Mouse (Mus musculus) spleen, adult 10 weeks (tissue): ENCODE measurements around the gene Kcnc4. TPM values are rescaled to one million over a fixed set of nuclear protein-coding genes. Genes with fewer than 3 reads are reported as not detected.

Experiments used
- polyA plus RNA-seq: library from polyadenylated mRNA; stranded (reverse); fragments of 350-450 nt; fragmentation: Illumina TruSeq; extraction: RNeasy Lipid Tissue Mini Kit (QIAGEN cat#74804); gene quantifications from one replicate; pipeline ENCODE4 v1.2.3, GENCODE M21; 2015; ENCODE audit warnings: low replicate concordance; ENCODE audit not compliant: insufficient read depth

The Kcnc4 gene
- not detected for polyA plus RNA-seq

GRCm38 (mm10) chr3:107459196-107459772, at the start of gene Kcnc4:
TSS of gene Kcnc4 (minus strand) at chr3:107459552.

Other genes with a start within 250 kb of the Kcnc4 start
- 0.33 TPM for gene Cym, start 237.8 kb downstream of the Kcnc4 start, polyA plus RNA-seq
- gene A630076J17Rik, start 228.9 kb downstream of the Kcnc4 start, polyA plus RNA-seq: not detected
- not detected for gene Prok1, start 219.8 kb downstream of the Kcnc4 start, polyA plus RNA-seq
- 145 TPM for gene Lamtor5, start 180.7 kb downstream of the Kcnc4 start, polyA plus RNA-seq
- 0.52 TPM for gene Slc16a4, start 168.3 kb downstream of the Kcnc4 start, polyA plus RNA-seq
- gene Rbm15, start 125.9 kb downstream of the Kcnc4 start, polyA plus RNA-seq: 20.8 TPM
- gene Slc6a17, start 58.5 kb upstream of the Kcnc4 start, polyA plus RNA-seq: 0.35 TPM
- not detected for gene Ubl4b, start 95.5 kb upstream of the Kcnc4 start, polyA plus RNA-seq
- not detected for gene Alx3, start 135.5 kb upstream of the Kcnc4 start, polyA plus RNA-seq
- gene Gm10961, start 171.8 kb upstream of the Kcnc4 start, polyA plus RNA-seq: not detected
- gene Strip1, start 172.1 kb upstream of the Kcnc4 start, polyA plus RNA-seq: 30.3 TPM
- 125 TPM for gene Ahcyl1, start 237.0 kb upstream of the Kcnc4 start, polyA plus RNA-seq